Mouse (Mus musculus): ENCODE data around the gene Ngf.
A peak's percentile ranks its signal among the peaks of the same experiment; 100 is the strongest.

Gene Ngf

GRCm38 (mm10) chr3:102507666-102508260, 38.0 kb downstream of the Ngf start:
- DNase-seq (ENCODE audit: low spot score) = no peak

GRCm38 (mm10) chr3:102508455-102508854, 38.7 kb downstream of the Ngf start:
- DNase-seq (ENCODE audit: low spot score) = peak; percentile 33

- DNase-seq (ENCODE audit: low spot score) = no peak
These were observed 39.9 kb downstream of the Ngf start for GRCm38 (mm10) chr3:102509601-102510000.

- DNase-seq (ENCODE audit: low spot score) = no peak
These were observed 47.2 kb downstream of the Ngf start for GRCm38 (mm10) chr3:102516937-102517336.

GRCm38 (mm10) chr3:102521061-102521460, 51.3 kb downstream of the Ngf start:
- DNase-seq (ENCODE audit: low spot score) = no peak

- DNase-seq (ENCODE audit: low spot score) = no peak
These were observed 54.0 kb downstream of the Ngf start for GRCm38 (mm10) chr3:102523711-102524110.

- DNase-seq (ENCODE audit: low spot score) = no peak
These were observed 55.2 kb downstream of the Ngf start for GRCm38 (mm10) chr3:102524951-102525350.

GRCm38 (mm10) chr3:102525856-102526255, 56.1 kb downstream of the Ngf start:
- no peak for DNase-seq (ENCODE audit: low spot score)

- DNase-seq (ENCODE audit: low spot score) = no peak
These were observed 56.8 kb downstream of the Ngf start for GRCm38 (mm10) chr3:102526481-102526880.

- DNase-seq (ENCODE audit: low spot score) = no peak
These were observed 65.0 kb downstream of the Ngf start for GRCm38 (mm10) chr3:102534744-102535143.

- no peak for DNase-seq (ENCODE audit: low spot score)
These were observed 73.9 kb downstream of the Ngf start for GRCm38 (mm10) chr3:102543646-102544045.

GRCm38 (mm10) chr3:102547536-102547935, 77.8 kb downstream of the Ngf start:
- no peak for DNase-seq (ENCODE audit: low spot score)

- DNase-seq (ENCODE audit: low spot score) = no peak
These were observed 84.4 kb downstream of the Ngf start for GRCm38 (mm10) chr3:102553935-102554670.

GRCm38 (mm10) chr3:102556108-102556507, 86.4 kb downstream of the Ngf start:
- peak; percentile 11 for DNase-seq (ENCODE audit: low spot score)

GRCm38 (mm10) chr3:102556645-102557044, 86.9 kb downstream of the Ngf start:
- no peak for DNase-seq (ENCODE audit: low spot score)
